Mouse (Mus musculus) testis, adult 2 months (tissue): ENCODE data around the gene Pkn3. TPM values are rescaled to one million over a fixed set of nuclear protein-coding genes. Genes with fewer than 3 reads are reported as not detected.

ENCODE experiments used
- H3K27ac ChIP-seq: fragments of 200-500 bp; 2 replicates; pipeline ENCODE4 v1.5.1; 2012; ENCODE audit warnings: low read depth, low read length; ENCODE audit not compliant: control insufficient read depth, insufficient read depth
- H3K27me3 ChIP-seq: fragments of 200-500 bp; 2 replicates; pipeline ENCODE4 v1.6.1; 2012; ENCODE audit warnings: mild to moderate bottlenecking, low read length, moderate library complexity; ENCODE audit not compliant: control insufficient read depth, insufficient read depth
- H3K36me3 ChIP-seq: fragments of 200-500 bp; 2 replicates; pipeline ENCODE4 v1.6.1; 2012; ENCODE audit warnings: mild to moderate bottlenecking, low read length; ENCODE audit not compliant: control insufficient read depth, insufficient read depth
- H3K4me1 ChIP-seq: fragments of 200-500 bp; 2 replicates; pipeline ENCODE4 v1.6.1; 2012; ENCODE audit warnings: low read length; ENCODE audit not compliant: control insufficient read depth, insufficient read depth
- H3K4me3 ChIP-seq: fragments of 200-500 bp; 2 replicates; pipeline ENCODE4 v1.5.1; 2012; ENCODE audit warnings: low read depth, mild to moderate bottlenecking, low read length, moderate library complexity, mixed read lengths; ENCODE audit not compliant: control insufficient read depth
- CTCF ChIP-seq: fragments of 200-500 bp; IDR thresholded peaks from 2 replicates; pipeline ENCODE4 v1.5.1; 2012; ENCODE audit warnings: low read depth, mild to moderate bottlenecking, inconsistent platforms, low read length, moderate library complexity; ENCODE audit not compliant: control insufficient read depth, insufficient read depth, insufficient replicate concordance
- POLR2A ChIP-seq: fragments of 200-500 bp; IDR thresholded peaks from 2 replicates; pipeline ENCODE4 v1.6.1; 2012; ENCODE audit warnings: low read depth, mild to moderate bottlenecking, inconsistent platforms, low read length, moderate library complexity; ENCODE audit not compliant: control insufficient read depth
- polyA plus RNA-seq: library from polyadenylated mRNA; depleted of rRNA; stranded (reverse); fragments of >200 nt; gene quantifications from 2 replicates; pipeline ENCODE4 v1.2.3, GENCODE M21; 2012

Pkn3 gene
- polyA plus RNA-seq, 1 experiment, result 5.8 TPM

DNA sequence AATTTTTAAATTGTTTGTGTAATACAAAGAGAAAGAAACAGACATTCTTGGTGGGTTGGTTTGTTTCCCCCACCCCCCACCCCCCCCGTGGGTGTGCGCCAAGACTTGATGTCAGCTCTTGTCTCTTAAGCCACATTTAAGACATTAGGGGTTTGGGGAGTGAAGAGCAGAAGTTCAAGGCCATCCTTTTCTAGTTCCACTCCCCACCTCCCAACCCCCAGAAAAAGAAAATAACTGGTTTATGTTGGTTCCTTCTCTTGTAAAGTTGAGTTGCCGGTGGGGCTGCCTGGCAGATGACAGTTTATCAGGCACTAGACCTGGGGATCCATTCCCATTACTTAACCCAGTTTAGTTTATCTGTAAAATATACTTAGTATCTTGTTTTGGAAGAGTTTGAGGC is 13.2 kb upstream of the Pkn3 start:
- no peak for TF ChIP-seq CTCF
- H3K4me1 ChIP-seq, result peaks cover 24% of the 10 kb centered on the region
- H3K27ac ChIP-seq, result no peak overlapping the region
- H3K27me3 ChIP-seq, result no peaks in the 10 kb centered on the region
- no peak overlapping the region for H3K4me3 ChIP-seq
- H3K36me3 ChIP-seq, result no peaks in the 10 kb centered on the region

DNA sequence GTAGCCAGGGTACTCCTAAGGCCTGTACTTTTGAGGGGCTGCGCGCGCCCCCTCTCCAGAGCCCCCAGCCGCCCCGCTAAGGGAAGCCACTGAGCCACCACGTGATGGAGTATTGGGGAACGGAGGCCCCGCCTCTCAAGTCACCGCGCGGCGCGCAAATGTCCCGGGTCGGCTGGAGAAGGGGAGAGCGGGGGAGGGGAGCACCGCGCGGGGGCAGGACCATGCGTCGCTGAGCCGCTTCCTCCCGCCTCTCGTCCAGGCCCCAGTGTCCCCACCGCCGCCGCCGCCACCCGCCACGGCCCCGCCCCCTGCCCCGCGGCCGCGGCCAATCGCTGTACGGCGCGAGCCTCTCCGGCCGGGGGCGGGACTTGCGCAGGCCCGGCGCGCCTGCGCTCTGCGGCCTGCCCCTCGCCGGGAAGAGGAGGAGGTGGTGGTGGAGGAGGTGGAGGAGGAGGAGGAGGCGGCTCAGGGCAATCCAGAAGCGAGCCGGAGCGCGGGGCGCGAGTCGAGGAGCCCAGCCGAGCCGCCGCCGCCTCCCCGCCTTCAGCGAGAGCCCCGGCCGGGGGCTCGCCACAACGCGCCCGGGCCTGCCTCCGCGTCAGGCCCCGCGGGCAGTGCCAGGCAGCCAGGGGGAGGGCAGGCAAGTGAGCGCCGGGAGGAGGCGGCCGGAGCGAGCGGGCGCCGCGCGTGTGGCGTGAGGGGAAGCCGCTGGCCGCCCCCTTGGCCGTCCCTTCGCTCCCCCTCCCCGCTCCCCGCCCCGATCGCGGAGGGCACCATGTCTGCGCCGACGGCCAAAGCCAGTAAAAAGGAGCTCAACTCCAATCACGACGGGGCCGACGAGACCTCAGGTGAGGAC is 11.2 kb upstream of the Pkn3 start:
- TF ChIP-seq POLR2A (peak; percentile 78; the same call in 1 of the 2 replicates), CTCF (no peak)
- peak overlapping the region; percentile 91 for H3K4me3 ChIP-seq
- H3K27ac ChIP-seq, result peak overlapping the region; percentile 90
- no peaks in the 10 kb centered on the region for H3K27me3 ChIP-seq
- H3K36me3 ChIP-seq, result no peaks in the 10 kb centered on the region
- peaks cover 19% of the 10 kb centered on the region for H3K4me1 ChIP-seq

DNA sequence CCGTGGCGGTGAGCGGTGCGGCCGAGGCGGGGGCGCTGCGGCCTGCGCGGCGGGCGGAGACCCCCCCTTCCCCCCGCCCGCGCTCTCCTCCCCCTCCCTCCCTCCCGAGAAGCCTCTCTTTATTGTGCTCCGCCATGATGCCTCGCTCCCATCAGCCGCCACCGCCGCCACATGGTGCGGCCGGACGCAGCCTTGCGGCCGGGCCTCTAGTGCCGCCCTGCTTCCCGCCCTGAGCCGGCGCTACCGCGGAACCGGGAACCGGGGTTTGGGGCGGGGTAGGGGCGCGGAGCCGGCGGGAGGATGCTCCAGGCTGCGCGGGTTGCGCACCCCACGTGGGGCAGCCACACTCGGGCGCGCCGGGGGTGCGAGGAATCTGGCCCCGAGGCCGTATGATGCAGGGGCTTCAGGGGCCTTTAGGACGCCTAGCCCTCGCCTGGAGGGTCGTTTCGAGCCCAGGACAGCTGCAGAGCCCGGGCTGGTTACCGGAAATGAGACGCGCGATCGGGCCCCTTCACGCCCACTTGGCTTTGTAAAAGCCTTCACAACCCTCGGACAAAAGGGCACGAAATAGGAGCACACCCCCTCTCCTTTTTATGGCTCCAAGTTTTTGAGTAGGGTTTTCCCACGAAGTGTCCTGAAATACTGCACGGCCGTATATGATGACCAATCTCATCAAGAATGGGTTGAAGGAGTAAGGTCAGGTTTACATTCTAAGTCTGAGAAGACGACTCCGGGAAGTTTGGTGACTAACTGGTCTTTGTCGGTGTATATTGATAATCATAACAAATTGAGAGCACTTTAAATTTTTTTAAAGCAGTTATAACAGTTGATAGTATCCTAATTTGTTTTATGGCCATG is 10.2 kb upstream of the Pkn3 start:
- TF ChIP-seq CTCF (no peak), POLR2A (no peak)
- H3K4me3 ChIP-seq, result peak overlapping the region; percentile 91
- no peaks in the 10 kb centered on the region for H3K27me3 ChIP-seq
- peak overlapping the region; percentile 44 for H3K27ac ChIP-seq
- peaks cover 14% of the 10 kb centered on the region for H3K4me1 ChIP-seq
- H3K36me3 ChIP-seq, result no peaks in the 10 kb centered on the region

DNA sequence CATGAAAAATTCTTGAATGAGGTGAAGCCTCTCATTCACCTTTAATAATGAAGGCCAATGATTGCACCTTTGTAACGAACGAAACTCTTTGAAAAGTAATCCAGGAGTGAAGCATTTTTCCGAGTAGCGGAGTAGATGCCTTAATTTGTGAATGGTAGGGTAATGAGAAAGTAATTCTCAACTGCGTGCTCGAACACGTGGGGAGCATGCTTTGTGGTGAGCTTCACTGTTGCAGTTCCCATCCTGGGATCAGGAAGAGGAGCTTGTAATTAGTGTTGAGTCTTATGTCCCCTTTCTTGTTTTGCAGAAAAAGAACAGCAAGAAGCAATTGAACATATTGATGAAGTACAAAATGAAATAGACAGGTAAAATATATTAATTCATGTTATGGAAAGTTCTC is 9.5 kb upstream of the Pkn3 start:
- Histone ChIP-seq H3K27me3 (no peaks in the 10 kb centered on the region), H3K4me3 (no peak overlapping the region), H3K4me1 (peaks cover 7% of the 10 kb centered on the region), H3K27ac (no peak overlapping the region), H3K36me3 (no peaks in the 10 kb centered on the region)
- TF ChIP-seq CTCF, result no peak
- no peak for TF ChIP-seq POLR2A

DNA sequence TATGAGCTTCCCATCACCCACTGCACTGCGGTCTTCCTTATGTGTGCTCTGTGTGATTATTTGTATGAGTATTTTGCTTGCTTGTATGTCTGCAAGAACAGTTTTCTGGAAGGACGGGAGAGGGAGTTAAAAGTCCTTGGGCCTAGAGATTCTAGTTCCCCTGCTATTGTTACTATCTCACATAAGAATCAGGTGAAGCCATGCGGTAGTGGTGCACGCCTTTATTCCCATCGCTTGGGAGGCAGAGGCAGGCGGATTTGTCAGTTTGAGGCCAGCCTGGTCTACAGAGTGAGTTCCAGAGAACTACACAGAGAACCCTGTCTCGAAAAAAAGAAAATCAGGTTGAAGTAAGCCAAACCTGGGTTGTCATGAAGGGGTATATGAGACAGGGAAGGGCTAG is 4.6 kb upstream of the Pkn3 start:
- Histone ChIP-seq H3K4me3 (no peak overlapping the region), H3K36me3 (no peaks in the 10 kb centered on the region), H3K27ac (no peak overlapping the region), H3K4me1 (peaks cover 9% of the 10 kb centered on the region), H3K27me3 (no peaks in the 10 kb centered on the region)
- TF ChIP-seq CTCF (no peak), POLR2A (no peak)

DNA sequence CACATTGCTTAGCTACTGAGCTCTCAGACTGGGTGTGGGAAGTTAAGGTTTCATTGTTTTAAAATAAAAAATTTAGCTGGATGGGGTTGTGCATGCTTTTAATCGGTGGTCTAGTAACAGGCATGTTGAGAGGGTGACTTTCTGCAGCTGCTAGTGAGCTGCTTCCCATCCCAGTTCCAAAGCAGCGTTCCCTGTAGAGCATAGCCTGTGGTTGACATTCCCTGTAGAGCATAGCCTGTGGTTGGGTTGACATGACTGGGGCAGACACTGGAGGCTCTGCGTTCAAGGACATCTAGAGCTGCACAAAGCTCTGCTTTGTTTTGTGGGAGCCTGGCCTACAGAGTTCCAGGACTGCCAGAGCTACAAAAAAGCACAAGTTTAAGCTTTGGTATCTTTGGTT is 4.2 kb upstream of the Pkn3 start:
- Histone ChIP-seq H3K27ac (no peak overlapping the region), H3K27me3 (no peaks in the 10 kb centered on the region), H3K4me1 (peaks cover 12% of the 10 kb centered on the region), H3K4me3 (no peak overlapping the region), H3K36me3 (no peaks in the 10 kb centered on the region)
- TF ChIP-seq CTCF (no peak), POLR2A (no peak)

DNA sequence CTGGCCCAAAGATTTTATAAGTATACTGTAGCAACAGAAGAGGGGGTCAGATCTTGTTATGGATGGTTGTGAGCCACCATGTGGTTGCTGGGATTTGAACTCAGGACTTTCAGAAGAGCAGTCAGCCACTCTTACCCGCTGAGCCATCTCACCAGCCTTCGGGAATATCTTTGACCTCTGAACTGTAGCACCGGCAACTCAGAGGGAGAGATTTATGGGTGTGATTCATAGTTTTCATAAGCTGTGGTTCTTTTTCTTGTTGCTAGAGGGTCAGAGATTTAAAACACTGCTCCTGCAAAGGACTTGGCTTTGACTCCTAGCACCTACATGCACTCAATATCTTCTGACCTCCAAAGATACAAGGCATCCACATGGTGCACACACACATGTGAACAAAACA is 1.9 kb upstream of the Pkn3 start:
- Histone ChIP-seq H3K4me3 (no peak overlapping the region), H3K27ac (no peak overlapping the region), H3K4me1 (peaks cover 15% of the 10 kb centered on the region), H3K36me3 (no peaks in the 10 kb centered on the region), H3K27me3 (no peaks in the 10 kb centered on the region)
- TF ChIP-seq CTCF (no peak), POLR2A (no peak)
